Mouse (Mus musculus) embryonic facial prominence, embryonic 11.5 days (tissue): ENCODE measurements around the gene Ntn1. TPM values are rescaled to one million over a fixed set of nuclear protein-coding genes. Genes with fewer than 3 reads are reported as not detected.

Experiments used
- ATAC-seq: fragments of 200-750 bp; cut with Nextera tagmentation; replicated peaks from 2 replicates; pipeline ENCODE4 v1.8.0; 2017; ENCODE audit warnings: low read depth; ENCODE audit not compliant: insufficient number of reproducible peaks, low FRiP score, low TSS enrichment
- DNase-seq: peaks from one replicate; pipeline ENCODE4 v3.0.0-alpha.2; 2015; ENCODE audit warnings: low spot score
- H3K27ac ChIP-seq: fragments of 300-500 bp; sonication (generic); replicated peaks from 2 replicates; pipeline ENCODE4 v1.5.1; 2014; ENCODE audit warnings: mild to moderate bottlenecking, low read depth, low read length, control low read depth
- H3K27me3 ChIP-seq: fragments of 300-500 bp; sonication (generic); 2 replicates; pipeline ENCODE4 v1.6.1; 2014; ENCODE audit warnings: mild to moderate bottlenecking, low read length, moderate library complexity, mixed read lengths; ENCODE audit not compliant: control insufficient read depth, insufficient read depth
- H3K36me3 ChIP-seq: fragments of 300-500 bp; sonication (generic); replicated peaks from 2 replicates; pipeline ENCODE4 v1.6.1; 2014; ENCODE audit warnings: low read depth, mild to moderate bottlenecking, low read length, moderate library complexity, mixed read lengths; ENCODE audit not compliant: control insufficient read depth, insufficient read depth
- H3K4me1 ChIP-seq: fragments of 300-500 bp; sonication (generic); 2 replicates; pipeline ENCODE4 v1.6.1; 2014; ENCODE audit warnings: low read length, mixed read lengths; ENCODE audit not compliant: control insufficient read depth, insufficient read depth
- H3K4me2 ChIP-seq: fragments of 300-500 bp; sonication (generic); 2 replicates; pipeline ENCODE4 v1.6.1; 2014; ENCODE audit warnings: low read depth, mild to moderate bottlenecking, control low read depth, low read length, moderate library complexity
- H3K4me3 ChIP-seq: fragments of 300-500 bp; sonication (generic); 2 replicates; pipeline ENCODE4 v1.5.1; 2014; ENCODE audit warnings: low read depth, low read length, control low read depth
- H3K9ac ChIP-seq: fragments of 300-500 bp; sonication (generic); replicated peaks from 2 replicates; pipeline ENCODE4 v1.6.1; 2014; ENCODE audit warnings: mild to moderate bottlenecking, control low read depth, low read length
- H3K9me3 ChIP-seq: fragments of 300-500 bp; sonication (generic); replicated peaks from 2 replicates; pipeline ENCODE4 v1.6.1; 2016; ENCODE audit warnings: mild to moderate bottlenecking, low read length, inconsistent platforms, mixed read lengths; ENCODE audit not compliant: control insufficient read depth
- WGBS: fragments of 180-500 bp; shearing (Covaris S2); extraction: QIAGEN DNeasy Blood & Tissue Kit; methylation state at CpG from one replicate; pipeline ENCODE4 v1.1.7; 2014; 5-methylcytosine and 5-hydroxymethylcytosine counted together
- polyA plus RNA-seq: library from polyadenylated mRNA; unstranded; fragments of >200 nt; fragmentation: Nextera tagmentation; extraction: Ambion mirVana; gene quantifications from 2 replicates; pipeline ENCODE4 v1.2.1, GENCODE M21; 2014

Ntn1 gene
- polyA plus RNA-seq, 1 experiment from 2014 or later: 3.2 TPM

- WGBS: 54% methylated on average over 10 of the region's 10 CpGs
- H3K27me3 ChIP-seq: no peaks in the 10 kb centered on the region
- H3K27ac ChIP-seq: 0 out of 2 replicates have a peak overlapping the region, but pooled peaks have one; percentile 4
- H3K4me2 ChIP-seq: no peak overlapping the region
- peaks cover 3% of the 10 kb centered on the region for H3K4me1 ChIP-seq
- H3K9ac ChIP-seq: 0 out of 2 replicates have a peak overlapping the region, but pooled peaks have one; percentile 13
- ATAC-seq: no peak
- H3K9me3 ChIP-seq: no peaks in the 10 kb centered on the region
- H3K36me3 ChIP-seq: no peaks in the 10 kb centered on the region
- no peak overlapping the region for H3K4me3 ChIP-seq
- DNase-seq: no peak
Observed at GRCm38 (mm10) chr11:68202561-68202960, 198.1 kb downstream of the Ntn1 start.

GRCm38 (mm10) chr11:68201811-68202459 lies 198.7 kb downstream of the Ntn1 start:
- H3K4me1 ChIP-seq: peaks cover 3% of the 10 kb centered on the region
- no peak overlapping the region for H3K27ac ChIP-seq
- DNase-seq (no peak), ATAC-seq (no peak)
- no peaks in the 10 kb centered on the region for H3K27me3 ChIP-seq
- 0 out of 2 replicates have a peak overlapping the region, but pooled peaks have one; percentile 13 for H3K9ac ChIP-seq
- H3K9me3 ChIP-seq: no peaks in the 10 kb centered on the region
- 73% methylated on average over 10 of the region's 10 CpGs for WGBS
- no peak overlapping the region for H3K4me3 ChIP-seq
- H3K36me3 ChIP-seq: no peaks in the 10 kb centered on the region
- no peak overlapping the region for H3K4me2 ChIP-seq

GRCm38 (mm10) chr11:68201063-68201462 lies 199.6 kb downstream of the Ntn1 start:
- H3K27ac ChIP-seq: no peak overlapping the region
- no peaks in the 10 kb centered on the region for H3K27me3 ChIP-seq
- no peak overlapping the region for H3K4me3 ChIP-seq
- no peak overlapping the region for H3K4me2 ChIP-seq
- ATAC-seq (no peak), DNase-seq (no peak)
- WGBS: 87% methylated on average over 1 of the region's 1 CpGs
- H3K9me3 ChIP-seq: no peaks in the 10 kb centered on the region
- no peak overlapping the region for H3K9ac ChIP-seq
- no peaks in the 10 kb centered on the region for H3K36me3 ChIP-seq
- H3K4me1 ChIP-seq: peaks cover 3% of the 10 kb centered on the region

GRCm38 (mm10) chr11:68200500-68200899 lies 200.1 kb downstream of the Ntn1 start:
- Histone ChIP-seq H3K27ac (no peak overlapping the region), H3K27me3 (no peaks in the 10 kb centered on the region), H3K9ac (no peak overlapping the region), H3K36me3 (no peaks in the 10 kb centered on the region), H3K4me1 (peaks cover 5% of the 10 kb centered on the region), H3K4me3 (no peak overlapping the region), H3K4me2 (no peak overlapping the region), H3K9me3 (no peaks in the 10 kb centered on the region)
- WGBS: 68% methylated on average over 4 of the region's 4 CpGs
- no peak for DNase-seq
- ATAC-seq: no peak

GRCm38 (mm10) chr11:68199801-68200423 lies 200.7 kb downstream of the Ntn1 start:
- Histone ChIP-seq H3K36me3 (no peaks in the 10 kb centered on the region), H3K4me2 (no peak overlapping the region), H3K4me3 (no peak overlapping the region), H3K9ac (no peak overlapping the region), H3K27me3 (no peaks in the 10 kb centered on the region), H3K4me1 (peaks cover 9% of the 10 kb centered on the region), H3K27ac (0 out of 2 replicates have a peak overlapping the region, but pooled peaks have one; percentile 6), H3K9me3 (no peaks in the 10 kb centered on the region)
- DNase-seq (peak; percentile 43), ATAC-seq (no peak)
- WGBS: 23% methylated on average over 10 of the region's 10 CpGs

GRCm38 (mm10) chr11:68199103-68199502 lies 201.5 kb downstream of the Ntn1 start:
- no peaks in the 10 kb centered on the region for H3K9me3 ChIP-seq
- H3K27me3 ChIP-seq: no peaks in the 10 kb centered on the region
- DNase-seq (no peak), ATAC-seq (no peak)
- H3K4me1 ChIP-seq: peaks cover 9% of the 10 kb centered on the region
- H3K4me3 ChIP-seq: no peak overlapping the region
- whole genome bisulfite sequencing: 67% methylated on average over 8 of the region's 8 CpGs
- no peak overlapping the region for H3K9ac ChIP-seq
- H3K4me2 ChIP-seq: no peak overlapping the region
- no peak overlapping the region for H3K27ac ChIP-seq
- no peaks in the 10 kb centered on the region for H3K36me3 ChIP-seq

- H3K4me1 ChIP-seq: peaks cover 9% of the 10 kb centered on the region
- no peak overlapping the region for H3K4me3 ChIP-seq
- H3K9me3 ChIP-seq: no peaks in the 10 kb centered on the region
- ATAC-seq (no peak), DNase-seq (no peak)
- H3K4me2 ChIP-seq: no peak overlapping the region
- no peak overlapping the region for H3K27ac ChIP-seq
- no peak overlapping the region for H3K9ac ChIP-seq
- no peaks in the 10 kb centered on the region for H3K27me3 ChIP-seq
- 69% methylated on average over 10 of the region's 10 CpGs for WGBS
- no peaks in the 10 kb centered on the region for H3K36me3 ChIP-seq
Observed at GRCm38 (mm10) chr11:68198696-68199095, 201.9 kb downstream of the Ntn1 start.

GRCm38 (mm10) chr11:68197471-68197870 lies 203.2 kb downstream of the Ntn1 start:
- ATAC-seq (no peak), DNase-seq (no peak)
- H3K27ac ChIP-seq: no peak overlapping the region
- H3K9ac ChIP-seq: no peak overlapping the region
- WGBS: 78% methylated on average over 11 of the region's 11 CpGs
- no peaks in the 10 kb centered on the region for H3K9me3 ChIP-seq
- H3K27me3 ChIP-seq: no peaks in the 10 kb centered on the region
- H3K4me3 ChIP-seq: no peak overlapping the region
- no peaks in the 10 kb centered on the region for H3K36me3 ChIP-seq
- H3K4me1 ChIP-seq: peaks cover 9% of the 10 kb centered on the region
- H3K4me2 ChIP-seq: no peak overlapping the region
